Mouse (Mus musculus) MEL (cell line): ENCODE data around the gene Ihh.

Experiments
- CHD2 ChIP-seq: IDR thresholded peaks from 2 replicates; pipeline ENCODE4 v1.6.1; 2011; ENCODE audit warnings: low read length, improper control_type of control experiment
- CTCF ChIP-seq, 3 experiments: IDR thresholded peaks in 2 of 3; conservative IDR thresholded peaks in 1 of 3; 2 replicates each; pipeline ENCODE4 v1.5.1; 2011 to 2012; ENCODE audit warnings: low read length in 3 of 3, low read depth in 2 of 3, mild to moderate bottlenecking in 2 of 3, improper control_type of control experiment in 1 of 3, inconsistent platforms in 1 of 3, mixed read lengths in 1 of 3, moderate library complexity in 1 of 3; ENCODE audit not compliant: control insufficient read depth in 1 of 3, insufficient read depth in 1 of 3, poor library complexity in 1 of 3, severe bottlenecking in 1 of 3
- MAX ChIP-seq: IDR thresholded peaks from 2 replicates; pipeline ENCODE4 v1.6.1; 2011; ENCODE audit warnings: low read length, improper control_type of control experiment
- MYC ChIP-seq: IDR thresholded peaks from 2 replicates; pipeline ENCODE4 v1.6.1; 2011; ENCODE audit warnings: low read depth, mild to moderate bottlenecking, low read length, improper control_type of control experiment, moderate library complexity
- POLR2A ChIP-seq, 2 experiments: IDR thresholded peaks; 2 replicates each; pipeline ENCODE4 v1.6.1; 2011 to 2012; ENCODE audit warnings: low read length in 2 of 2, mild to moderate bottlenecking in 2 of 2, control low read depth in 1 of 2, improper control_type of control experiment in 1 of 2, low read depth in 1 of 2, moderate library complexity in 1 of 2; ENCODE audit not compliant: control insufficient read depth in 1 of 2, insufficient read depth in 1 of 2, poor library complexity in 1 of 2
- SIN3A ChIP-seq: IDR thresholded peaks from 2 replicates; pipeline ENCODE4 v1.6.1; 2012; ENCODE audit warnings: low read length, improper control_type of control experiment, inconsistent platforms
- SMC3 ChIP-seq: IDR thresholded peaks from 2 replicates; pipeline ENCODE4 v1.6.1; 2011; ENCODE audit warnings: low read depth, low read length, improper control_type of control experiment

GRCm38 (mm10) chr1:74898656-74899431 is 52.6 kb downstream of the Ihh start:
- TF ChIP-seq CHD2, result no peak
- no peak for TF ChIP-seq CTCF (IDR thresholded peaks at IDR 0.05 in 2 of 3, conservative IDR thresholded peaks at IDR 0.05 in 1 of 3; ENCODE audit: control insufficient read depth in 1 of 3, insufficient read depth in 1 of 3, low read depth in 2 of 3, low read length in 3 of 3, poor library complexity in 1 of 3, severe bottlenecking in 1 of 3)
- no peak for TF ChIP-seq MYC
- no peak for TF ChIP-seq POLR2A (IDR thresholded peaks at IDR 0.05; ENCODE audit: control insufficient read depth in 1 of 2, insufficient read depth in 1 of 2, low read depth in 1 of 2, low read length in 2 of 2, poor library complexity in 1 of 2)
- TF ChIP-seq MAX, result no peak
- TF ChIP-seq SIN3A, result no peak
- no peak for TF ChIP-seq SMC3
